Mouse (Mus musculus) forebrain, embryonic 16.5 days (tissue): Measurements from ENCODE around the gene Olfr804. TPM values are rescaled to one million over a fixed set of nuclear protein-coding genes. Genes with fewer than 3 reads are reported as not detected.

Source experiments
- ATAC-seq: fragments of 200-750 bp; cut with Nextera tagmentation; 2 replicates; pipeline ENCODE4 v1.8.0; 2017; ENCODE audit warnings: mild to moderate bottlenecking, moderate library complexity
- H3K27ac ChIP-seq: fragments of 300-500 bp; sonication (generic); 2 replicates; pipeline ENCODE4 v1.5.1; 2014; ENCODE audit warnings: low read length, control low read depth
- H3K27me3 ChIP-seq: fragments of 300-500 bp; sonication (generic); replicated peaks from 2 replicates; pipeline ENCODE4 v1.6.1; 2014; ENCODE audit warnings: low read length; ENCODE audit not compliant: control insufficient read depth, insufficient read depth
- H3K36me3 ChIP-seq: fragments of 300-500 bp; sonication (generic); 2 replicates; pipeline ENCODE4 v1.6.1; 2014; ENCODE audit not compliant: control insufficient read depth, insufficient read depth
- H3K4me1 ChIP-seq: fragments of 300-500 bp; sonication (generic); replicated peaks from 2 replicates; pipeline ENCODE4 v1.6.1; 2014; ENCODE audit warnings: low read length; ENCODE audit not compliant: control insufficient read depth, insufficient read depth
- H3K4me2 ChIP-seq: fragments of 300-500 bp; sonication (generic); 2 replicates; pipeline ENCODE4 v1.6.1; 2014; ENCODE audit warnings: mild to moderate bottlenecking, low read length, control low read depth
- H3K4me3 ChIP-seq: fragments of 300-500 bp; sonication (generic); replicated peaks from 2 replicates; pipeline ENCODE4 v1.5.1; 2014; ENCODE audit warnings: mild to moderate bottlenecking, low read length, control low read depth
- H3K9ac ChIP-seq: fragments of 300-500 bp; sonication (generic); replicated peaks from 2 replicates; pipeline ENCODE4 v1.6.1; 2014; ENCODE audit warnings: low read depth, low read length, control low read depth
- H3K9me3 ChIP-seq: fragments of 300-500 bp; sonication (generic); 2 replicates; pipeline ENCODE4 v1.6.1; 2016; ENCODE audit warnings: low read length; ENCODE audit not compliant: control insufficient read depth
- WGBS: fragments of 180-500 bp; shearing (Covaris S2); extraction: QIAGEN DNeasy Blood & Tissue Kit; methylation state at CpG from one replicate; pipeline ENCODE4 v1.1.7; 2014; 5-methylcytosine and 5-hydroxymethylcytosine counted together
- polyA plus RNA-seq: library from polyadenylated mRNA; unstranded; fragments of >200 nt; fragmentation: Nextera tagmentation; extraction: Ambion mirVana; gene quantifications from 2 replicates; pipeline ENCODE4 v1.2.1, GENCODE M21; 2015

Olfr804 gene
- not detected in 2 replicates for polyA plus RNA-seq

GRCm38 (mm10) chr10:129702910-129703309 is at the start of gene Olfr804:
TSS of gene Olfr804 (plus strand) at chr10:129703210.
- no peak for ATAC-seq
- H3K9me3 ChIP-seq: no peaks in the 10 kb centered on the region
- H3K36me3 ChIP-seq: no peaks in the 10 kb centered on the region
- no peak within 1 kb of the TSS for H3K27ac ChIP-seq
- no peak within 1 kb of the TSS for H3K4me3 ChIP-seq
- H3K27me3 ChIP-seq: no peaks in the 10 kb centered on the region
- no peak within 1 kb of the TSS for H3K4me2 ChIP-seq
- H3K4me1 ChIP-seq: no peaks in the 10 kb centered on the region
- H3K9ac ChIP-seq: no peak within 1 kb of the TSS

- no peaks in the 10 kb centered on the region for H3K4me1 ChIP-seq
- H3K36me3 ChIP-seq: no peaks in the 10 kb centered on the region
- no peak within 1 kb of the TSS for H3K4me2 ChIP-seq
- ATAC-seq: no peak
- H3K27ac ChIP-seq: no peak within 1 kb of the TSS
- H3K27me3 ChIP-seq: no peaks in the 10 kb centered on the region
- H3K9ac ChIP-seq: no peak within 1 kb of the TSS
- no peaks in the 10 kb centered on the region for H3K9me3 ChIP-seq
- no peak within 1 kb of the TSS for H3K4me3 ChIP-seq
Measured at GRCm38 (mm10) chr10:129657394-129657793, 45.6 kb upstream of the Olfr804 start, which contains the start of gene Olfr800. TSS of gene Olfr800 (plus strand) at chr10:129657694.

GRCm38 (mm10) chr10:129673765-129674164 is 29.2 kb upstream of the Olfr804 start, which contains the start of gene Olfr801:
TSS of gene Olfr801 (minus strand) at chr10:129673865.
- H3K36me3 ChIP-seq: no peaks in the 10 kb centered on the region
- no peak within 1 kb of the TSS for H3K4me3 ChIP-seq
- H3K4me2 ChIP-seq: no peak within 1 kb of the TSS
- no peaks in the 10 kb centered on the region for H3K4me1 ChIP-seq
- whole genome bisulfite sequencing: 81% methylated on average over 1 of the region's 1 CpGs
- H3K9me3 ChIP-seq: no peaks in the 10 kb centered on the region
- ATAC-seq: no peak
- no peak within 1 kb of the TSS for H3K27ac ChIP-seq
- no peaks in the 10 kb centered on the region for H3K27me3 ChIP-seq
- no peak within 1 kb of the TSS for H3K9ac ChIP-seq

GRCm38 (mm10) chr10:129688069-129688468 is 14.9 kb upstream of the Olfr804 start, which contains the start of gene Olfr802:
TSS of gene Olfr802 (minus strand) at chr10:129688169.
- ATAC-seq: no peak
- Histone ChIP-seq H3K9me3 (no peaks in the 10 kb centered on the region), H3K9ac (no peak within 1 kb of the TSS), H3K27ac (no peak within 1 kb of the TSS), H3K27me3 (no peaks in the 10 kb centered on the region), H3K4me3 (no peak within 1 kb of the TSS), H3K4me2 (no peak within 1 kb of the TSS), H3K4me1 (no peaks in the 10 kb centered on the region), H3K36me3 (no peaks in the 10 kb centered on the region)
- WGBS: 74% methylated on average over 1 of the region's 1 CpGs

- ATAC-seq: no peak
- 87% methylated on average over 2 of the region's 2 CpGs for WGBS
Measured at GRCm38 (mm10) chr10:129694186-129694585, 8.8 kb upstream of the Olfr804 start, which contains the start of gene Olfr803. TSS of gene Olfr803 (minus strand) at chr10:129694286.

GRCm38 (mm10) chr10:129729275-129729674 is 26.3 kb downstream of the Olfr804 start, which contains the start of gene Olfr805:
TSS of gene Olfr805 (minus strand) at chr10:129729375.
- Histone ChIP-seq H3K27ac (no peak within 1 kb of the TSS), H3K9me3 (no peaks in the 10 kb centered on the region), H3K36me3 (no peaks in the 10 kb centered on the region), H3K4me1 (no peaks in the 10 kb centered on the region), H3K4me3 (no peak within 1 kb of the TSS), H3K9ac (no peak within 1 kb of the TSS), H3K27me3 (no peaks in the 10 kb centered on the region), H3K4me2 (no peak within 1 kb of the TSS)
- ATAC-seq: no peak
- 97% methylated on average over 2 of the region's 2 CpGs for WGBS

More at GRCm38 (mm10) chr10:129694186-129694585, 8.8 kb upstream of the Olfr804 start, which contains the start of gene Olfr803:
- H3K9ac ChIP-seq: no peak within 1 kb of the TSS
- H3K4me1 ChIP-seq: no peaks in the 10 kb centered on the region
- no peak within 1 kb of the TSS for H3K27ac ChIP-seq
- no peaks in the 10 kb centered on the region for H3K9me3 ChIP-seq
- H3K36me3 ChIP-seq: no peaks in the 10 kb centered on the region
- no peaks in the 10 kb centered on the region for H3K27me3 ChIP-seq
- no peak within 1 kb of the TSS for H3K4me2 ChIP-seq
- no peak within 1 kb of the TSS for H3K4me3 ChIP-seq

GRCm38 (mm10) chr10:129741821-129742220 is 38.8 kb downstream of the Olfr804 start, which contains the start of gene Olfr806:
TSS of gene Olfr806 (minus strand) at chr10:129741921.
- no peaks in the 10 kb centered on the region for H3K27me3 ChIP-seq
- H3K9me3 ChIP-seq: no peaks in the 10 kb centered on the region
- H3K27ac ChIP-seq: no peak within 1 kb of the TSS
- no peaks in the 10 kb centered on the region for H3K36me3 ChIP-seq
- no peak within 1 kb of the TSS for H3K4me3 ChIP-seq
- H3K4me1 ChIP-seq: no peaks in the 10 kb centered on the region
- H3K4me2 ChIP-seq: no peak within 1 kb of the TSS
- no peak for ATAC-seq
- H3K9ac ChIP-seq: no peak within 1 kb of the TSS

GRCm38 (mm10) chr10:129757693-129758092 is 54.7 kb downstream of the Olfr804 start, which contains the start of gene Olfr807:
TSS of gene Olfr807 (minus strand) at chr10:129757793.
- H3K36me3 ChIP-seq: no peaks in the 10 kb centered on the region
- 87% methylated on average over 1 of the region's 1 CpGs for WGBS

More at GRCm38 (mm10) chr10:129757693-129758092, 54.7 kb downstream of the Olfr804 start, which contains the start of gene Olfr807:
- Histone ChIP-seq H3K9me3 (no peaks in the 10 kb centered on the region), H3K4me3 (no peak within 1 kb of the TSS), H3K4me2 (no peak within 1 kb of the TSS), H3K27me3 (no peaks in the 10 kb centered on the region), H3K27ac (no peak within 1 kb of the TSS), H3K9ac (no peak within 1 kb of the TSS), H3K4me1 (no peaks in the 10 kb centered on the region)
- no peak for ATAC-seq
